Mouse (Mus musculus) left cerebral cortex, adult 11 months (tissue): Measurements from ENCODE around the gene Ppp1r14c.
"Not testable (repeated sequence)": the region's sequence is repeated elsewhere in the genome, so short reads cannot be mapped to it uniquely, and the experiment has no call there.

Source experiments
- DNase-seq: peaks from one replicate; pipeline ENCODE4 v3.0.0; 2022; ENCODE audit warnings: low spot score

Ppp1r14c gene

GRCm38 (mm10) chr10:3466135-3466626 is 100.3 kb downstream of the Ppp1r14c start:
- no peak for DNase-seq

GRCm38 (mm10) chr10:3468590-3468989 is 102.7 kb downstream of the Ppp1r14c start:
- DNase-seq = no peak

DNA sequence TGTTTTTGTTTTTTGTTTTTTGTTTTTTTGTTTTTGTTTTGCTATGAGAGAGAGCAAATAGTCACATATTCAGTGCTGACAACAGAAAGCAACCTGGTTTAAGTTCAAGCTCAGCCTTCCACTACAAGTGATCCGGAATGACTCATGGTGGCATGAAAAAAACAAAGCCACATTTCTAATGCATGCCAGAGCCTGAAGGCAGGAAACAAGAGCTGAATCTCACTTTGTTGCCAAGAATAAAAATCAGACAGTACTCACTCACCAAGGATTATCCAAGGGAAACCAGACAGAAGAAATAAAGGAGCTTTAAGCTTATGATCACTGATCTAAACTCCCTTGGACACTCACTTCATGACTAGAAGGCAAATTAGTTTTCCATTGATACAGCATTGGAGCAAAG is 110.8 kb downstream of the Ppp1r14c start:
- DNase-seq = no peak

DNA sequence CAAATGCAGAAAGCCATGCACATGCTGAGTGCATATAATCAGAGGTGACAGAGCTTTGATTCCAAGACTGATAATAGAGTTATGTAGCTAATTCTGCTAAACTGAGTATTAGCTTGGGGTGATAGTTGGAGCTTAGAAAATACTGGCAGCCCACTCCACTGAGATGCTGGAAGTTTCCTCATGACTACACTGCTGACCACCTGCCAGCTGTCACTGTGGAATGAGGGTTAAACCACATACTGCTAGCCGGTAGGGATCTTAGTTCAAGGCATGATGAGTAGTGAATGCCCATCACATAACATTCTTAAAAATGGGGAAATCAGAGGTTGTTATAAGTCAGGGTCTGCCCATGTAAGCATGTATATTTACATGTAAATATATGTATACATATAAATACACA is 113.9 kb downstream of the Ppp1r14c start:
- no peak for DNase-seq

DNA sequence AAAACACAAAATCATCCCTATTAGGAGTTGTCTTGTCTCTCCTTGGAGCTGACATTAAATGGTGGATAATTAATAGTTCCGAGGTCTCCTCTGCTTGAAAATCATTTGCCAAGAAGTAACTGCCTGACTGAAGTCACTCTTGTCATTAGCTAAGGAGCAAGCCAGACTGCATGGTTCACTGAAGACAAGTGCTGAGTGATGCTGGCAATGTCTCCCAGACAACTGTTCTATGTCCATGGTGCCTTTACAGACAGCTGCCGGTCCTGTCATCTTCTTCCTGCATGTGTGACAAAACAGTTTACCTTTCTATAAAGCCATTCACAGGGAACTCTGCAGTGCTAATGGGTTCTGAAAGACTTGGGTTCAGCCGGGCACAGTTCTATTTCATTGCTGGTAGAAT is 124.2 kb downstream of the Ppp1r14c start:
- DNase-seq = no peak

GRCm38 (mm10) chr10:3496791-3497190 is 130.9 kb downstream of the Ppp1r14c start:
- no peak for DNase-seq

GRCm38 (mm10) chr10:3500846-3501245 is 135.0 kb downstream of the Ppp1r14c start:
- DNase-seq = not testable (repeated sequence)

DNA sequence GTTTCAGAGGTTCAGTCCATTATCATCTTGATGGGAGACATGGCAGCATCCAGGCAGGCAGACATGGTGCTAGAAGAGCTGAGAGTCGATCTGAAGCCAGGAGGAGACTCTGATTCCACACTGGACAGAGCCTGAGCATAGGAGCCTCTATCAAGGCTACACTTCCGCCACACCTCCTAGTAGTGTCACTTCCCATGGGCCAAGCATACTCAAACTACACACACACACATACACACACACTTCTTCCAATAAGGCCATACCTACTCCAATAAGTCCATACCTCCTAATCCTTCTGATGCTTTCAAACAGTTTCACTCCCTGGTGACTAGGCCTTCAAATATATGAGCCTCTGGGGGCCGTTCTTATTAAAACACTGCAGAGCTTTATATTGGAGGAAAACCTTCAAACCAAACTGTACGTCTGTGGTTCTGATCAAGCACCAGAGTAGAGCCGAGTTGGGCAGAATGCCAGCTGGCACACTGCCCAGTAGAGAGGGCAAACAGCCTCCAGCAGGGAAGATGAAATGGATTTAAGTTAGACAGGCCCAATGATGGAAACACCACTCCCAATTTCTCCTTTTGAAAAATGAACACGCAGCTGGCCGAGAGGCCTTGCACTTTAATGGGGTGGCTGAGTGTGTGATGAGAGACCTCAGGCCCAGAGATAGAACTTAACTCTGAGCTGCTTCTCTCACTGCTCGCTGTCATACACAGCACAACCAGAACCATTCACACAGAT is 141.8 kb downstream of the Ppp1r14c start:
- DNase-seq = no peak

DNA sequence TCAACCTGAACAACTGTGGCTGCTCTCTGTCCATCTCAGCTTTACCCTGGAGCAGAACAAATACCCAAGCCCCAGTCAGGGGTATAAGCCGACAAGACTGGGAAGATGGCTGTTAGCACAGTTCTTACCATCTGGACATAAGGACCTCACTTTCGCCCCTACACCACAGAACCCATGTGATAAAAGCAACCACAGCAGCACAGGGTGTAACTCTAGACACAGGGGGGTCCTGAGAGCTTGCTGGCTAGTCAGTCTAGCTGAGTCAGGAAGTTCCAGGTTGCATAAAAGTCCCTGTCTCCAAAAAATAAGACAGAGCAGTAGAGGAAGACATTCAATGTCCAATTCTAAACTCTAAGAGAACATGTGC is 142.3 kb downstream of the Ppp1r14c start:
- DNase-seq = no peak

GRCm38 (mm10) chr10:3508746-3509145 is 142.9 kb downstream of the Ppp1r14c start:
- DNase-seq = no peak

- no peak for DNase-seq
Measured at GRCm38 (mm10) chr10:3509663-3510277, 143.9 kb downstream of the Ppp1r14c start.

GRCm38 (mm10) chr10:3510486-3510885 is 144.6 kb downstream of the Ppp1r14c start:
- no peak for DNase-seq

GRCm38 (mm10) chr10:3511401-3511800 is 145.5 kb downstream of the Ppp1r14c start:
- no peak for DNase-seq

DNA sequence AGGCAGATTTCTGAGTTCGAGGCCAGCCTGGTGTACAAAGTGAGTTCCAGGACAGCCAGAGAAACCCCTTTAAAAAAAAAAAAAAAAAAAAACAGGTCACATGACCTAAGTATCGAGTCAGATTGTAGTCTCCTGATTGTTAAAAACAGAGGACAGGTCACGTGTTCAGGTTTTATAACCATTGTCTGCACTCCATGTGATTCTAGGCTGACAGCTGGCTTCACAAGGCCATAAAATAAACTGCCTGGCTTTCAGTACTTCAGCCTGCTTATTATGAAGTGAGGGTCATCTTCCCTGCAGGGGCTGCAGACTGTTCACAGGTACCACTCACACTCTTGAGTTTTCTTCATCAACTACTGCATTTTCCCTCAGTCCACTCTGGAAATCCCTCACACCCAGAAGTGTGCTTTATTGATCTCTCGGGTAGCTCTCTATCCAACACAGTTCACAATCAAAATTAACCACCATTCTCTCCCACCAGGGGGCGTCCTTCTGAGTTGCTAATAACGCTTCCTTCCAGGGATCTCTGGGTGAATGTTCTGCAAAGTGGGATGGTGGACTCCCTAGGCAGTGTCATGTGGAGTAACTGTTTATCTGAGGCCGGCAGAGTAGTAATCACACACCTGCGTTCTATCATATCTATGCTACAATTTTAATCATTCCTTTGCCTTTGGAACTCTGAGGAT is 146.9 kb downstream of the Ppp1r14c start:
- no peak for DNase-seq

DNA sequence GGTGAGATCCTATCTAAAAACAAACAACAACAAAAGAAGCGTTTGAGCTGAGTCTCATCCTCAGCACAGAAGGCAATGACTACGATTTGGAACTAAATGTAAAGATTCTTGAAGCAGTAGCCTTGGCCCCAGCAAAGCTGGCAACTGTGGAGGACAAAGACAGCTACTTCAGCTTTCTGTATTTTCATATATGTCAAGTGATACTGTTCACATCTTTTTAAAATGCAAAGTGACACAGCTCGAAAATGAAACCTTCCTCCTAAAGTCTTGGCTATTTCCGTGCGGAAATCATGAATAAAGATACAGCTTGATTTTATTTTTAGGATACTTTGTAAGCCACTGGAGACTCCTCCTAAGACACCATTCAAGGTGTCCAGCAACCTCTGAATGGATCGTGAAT is 148.1 kb downstream of the Ppp1r14c start:
- no peak for DNase-seq
